Mouse (Mus musculus) thymus, postnatal 36 days (tissue): ENCODE results near the gene Echdc3.

ENCODE experiments used
- DNase-seq, 2 experiments: peaks; one replicate each; pipeline ENCODE4 v3.0.0; 2022; ENCODE audit warnings: mixed read lengths in 2 of 2

Gene Echdc3

DNA sequence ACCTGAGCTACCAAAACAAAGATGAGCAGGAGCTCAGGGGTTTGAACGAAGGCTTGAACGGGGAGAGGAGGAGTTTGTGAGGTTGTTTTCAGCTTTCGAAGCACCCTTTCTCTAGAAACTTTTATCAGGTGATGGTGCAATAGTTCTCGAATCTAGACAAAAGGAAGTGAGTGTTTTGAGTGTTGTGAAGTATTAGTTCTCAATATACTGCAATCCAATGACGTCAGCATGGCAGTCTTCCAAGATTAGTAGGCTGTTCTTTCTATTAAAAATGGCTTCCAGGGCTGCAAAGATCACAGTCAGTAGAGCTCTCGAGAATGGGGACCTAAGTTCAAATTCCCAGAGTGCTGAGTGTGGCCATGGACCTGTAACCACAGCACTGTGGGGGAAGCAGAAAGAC, 47.1 kb downstream of the Echdc3 start:
- no peak for DNase-seq

DNA sequence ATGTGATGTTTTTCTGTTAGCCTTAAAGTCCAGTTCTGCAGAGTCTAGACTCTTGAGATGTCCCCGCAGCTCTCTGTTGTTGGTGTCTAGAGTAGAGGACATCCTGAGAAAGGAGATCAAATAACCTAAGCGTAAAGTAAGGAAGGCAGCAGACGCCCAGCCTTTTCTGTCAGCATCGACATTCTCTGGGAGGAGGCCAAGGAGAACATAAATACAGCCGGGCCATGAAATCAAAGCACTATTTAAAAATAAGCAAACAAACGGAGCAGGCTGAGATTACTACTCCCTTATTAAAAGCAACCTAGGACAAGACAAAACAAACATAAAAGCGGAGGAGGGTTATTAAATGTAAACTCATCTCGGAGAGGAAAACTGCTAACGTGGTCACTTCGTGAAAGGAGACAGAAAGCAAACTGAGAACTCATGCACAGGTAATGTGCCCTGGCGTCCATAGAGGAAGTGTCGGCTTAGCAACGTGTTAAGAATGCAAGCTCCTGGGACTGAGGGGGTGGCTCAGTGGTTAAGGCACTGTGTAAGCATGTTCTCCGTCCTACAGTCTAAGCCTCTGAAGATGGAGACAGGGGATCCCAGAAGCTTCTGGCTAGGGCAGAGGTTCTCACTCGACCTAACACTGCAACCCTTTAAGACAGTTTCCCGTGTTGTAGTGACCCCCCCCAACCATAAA, 48.1 kb downstream of the Echdc3 start:
- no peak for DNase-seq

DNA sequence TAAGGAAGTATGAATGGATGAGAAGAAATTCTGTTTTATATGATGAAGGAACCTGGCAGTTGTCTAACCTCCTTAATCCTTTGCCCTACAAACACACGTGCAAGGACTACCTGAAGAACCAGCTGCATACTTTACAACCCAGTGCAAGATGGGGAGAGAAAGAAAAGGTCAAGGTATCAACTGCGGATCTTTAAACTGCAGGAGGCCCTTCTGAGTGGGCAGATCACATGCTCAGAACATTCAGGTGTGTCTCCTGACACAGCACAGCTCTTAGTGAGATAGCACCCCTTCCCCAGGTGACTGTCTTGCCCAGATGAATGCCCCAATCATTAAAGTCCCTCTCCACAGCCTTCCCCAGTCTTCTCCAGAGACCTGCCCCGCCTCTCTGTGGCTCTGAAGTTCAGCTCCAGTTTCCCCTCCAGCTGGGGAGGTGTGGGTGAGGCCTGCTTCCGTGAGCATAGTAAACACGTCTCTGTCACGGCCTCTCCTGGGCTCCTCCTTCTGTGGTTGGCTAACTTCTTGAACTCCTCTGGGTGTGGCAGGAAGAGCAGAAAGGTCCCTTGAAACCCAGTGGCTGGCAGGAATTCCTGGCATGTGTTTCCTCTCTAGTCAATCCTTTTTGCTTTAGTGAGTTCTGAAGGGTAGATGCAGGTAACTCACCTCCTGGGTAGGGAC, 50.3 kb downstream of the Echdc3 start:
- peak; percentile 20 to 46 for DNase-seq

DNA sequence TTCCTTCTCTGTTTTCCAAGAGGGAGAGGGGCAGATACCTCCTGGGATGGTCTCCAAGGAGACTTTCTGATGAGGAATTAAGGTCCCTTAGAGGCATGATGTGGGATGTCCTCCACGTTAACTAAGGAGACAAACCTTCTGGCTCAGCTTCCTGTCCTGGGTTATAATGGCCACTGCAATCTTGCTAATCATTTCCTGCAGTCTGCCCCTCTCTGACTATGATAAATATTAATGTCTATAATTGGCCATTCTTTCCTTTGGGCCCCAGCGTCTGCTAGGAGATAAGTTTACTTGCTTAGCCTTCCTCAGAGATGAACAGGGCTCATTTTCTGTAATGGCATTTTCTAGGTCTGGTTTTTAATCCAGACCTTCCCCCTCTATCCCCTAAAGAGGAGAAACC, 53.1 kb downstream of the Echdc3 start:
- no peak for DNase-seq

DNA sequence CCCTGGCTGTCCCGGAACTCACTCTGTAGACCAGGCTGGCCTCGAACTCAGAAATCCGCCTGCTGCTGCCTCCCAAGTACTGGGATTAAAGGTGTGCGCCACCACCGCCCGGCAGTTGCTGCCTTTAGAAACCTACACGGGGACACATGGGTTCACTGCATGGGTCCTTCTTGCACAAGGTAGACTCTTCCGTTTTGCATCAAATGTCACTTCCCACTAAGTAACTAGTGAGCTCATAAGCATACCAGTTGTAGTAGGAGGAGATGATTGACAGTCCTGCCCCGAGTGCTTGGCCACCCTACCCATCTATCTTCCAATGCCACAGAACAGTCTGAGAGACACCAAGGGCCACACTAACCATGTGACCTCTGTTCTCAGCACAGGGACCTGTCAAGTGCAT, 53.6 kb downstream of the Echdc3 start:
- no peak for DNase-seq

DNA sequence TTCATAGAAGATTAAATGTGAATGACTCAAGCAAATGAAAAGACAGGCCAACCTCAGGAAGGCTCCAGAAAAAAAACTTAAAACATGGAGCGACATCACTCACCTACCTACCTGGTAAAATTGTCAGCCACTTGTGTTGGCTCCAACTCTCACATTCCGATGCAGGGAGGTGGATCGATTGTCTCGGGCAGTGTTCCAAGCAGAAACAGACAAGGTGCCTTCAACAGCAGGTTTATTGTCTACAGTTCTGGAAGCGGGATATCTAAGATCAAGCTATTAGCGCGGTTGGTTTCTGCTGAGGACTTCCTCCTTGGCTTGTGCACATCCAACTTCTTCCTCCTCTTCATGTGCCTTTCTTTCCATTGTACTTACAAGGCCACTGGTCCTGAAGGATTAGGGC, 55.2 kb downstream of the Echdc3 start:
- DNase-seq = no peak

DNA sequence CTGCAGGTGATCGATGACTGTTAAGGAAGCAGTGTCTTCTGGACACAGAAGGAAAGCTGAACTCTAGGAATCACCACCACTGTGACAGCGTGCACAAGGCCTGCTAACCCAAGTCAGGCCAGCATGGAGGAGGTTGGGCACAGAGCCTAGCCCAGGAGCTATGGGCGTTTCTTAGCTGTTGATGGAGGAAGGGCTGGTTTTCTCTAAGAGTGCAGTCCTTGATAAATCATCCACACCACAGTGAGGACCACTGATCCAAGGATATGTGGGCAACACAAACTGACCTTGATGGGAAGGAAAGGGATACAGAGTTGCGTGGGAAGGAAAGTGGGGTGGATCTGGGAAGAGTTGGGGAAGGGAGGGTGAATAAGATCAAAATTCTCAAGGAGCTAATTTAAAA, 55.6 kb downstream of the Echdc3 start:
- no peak for DNase-seq

DNA sequence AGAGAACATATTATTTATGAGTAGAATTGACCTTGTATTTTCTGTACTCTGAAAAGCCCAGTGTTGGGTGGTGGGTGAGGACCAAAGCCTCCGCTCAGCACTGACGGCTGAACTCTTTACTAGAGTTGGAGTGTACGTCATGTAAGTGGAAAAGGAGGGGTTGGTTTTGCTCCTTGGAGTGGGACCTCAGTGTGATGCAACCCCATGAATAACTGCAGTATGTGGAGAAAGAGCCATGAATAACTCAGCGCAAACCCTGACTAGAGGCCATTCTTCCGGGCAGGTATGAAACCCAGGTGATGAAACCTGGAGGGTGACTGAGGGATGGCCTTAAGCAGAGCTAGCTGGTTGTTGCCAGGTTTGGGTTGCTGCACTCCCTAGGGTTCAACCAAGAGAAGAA, 63.0 kb downstream of the Echdc3 start:
- DNase-seq = no peak

DNA sequence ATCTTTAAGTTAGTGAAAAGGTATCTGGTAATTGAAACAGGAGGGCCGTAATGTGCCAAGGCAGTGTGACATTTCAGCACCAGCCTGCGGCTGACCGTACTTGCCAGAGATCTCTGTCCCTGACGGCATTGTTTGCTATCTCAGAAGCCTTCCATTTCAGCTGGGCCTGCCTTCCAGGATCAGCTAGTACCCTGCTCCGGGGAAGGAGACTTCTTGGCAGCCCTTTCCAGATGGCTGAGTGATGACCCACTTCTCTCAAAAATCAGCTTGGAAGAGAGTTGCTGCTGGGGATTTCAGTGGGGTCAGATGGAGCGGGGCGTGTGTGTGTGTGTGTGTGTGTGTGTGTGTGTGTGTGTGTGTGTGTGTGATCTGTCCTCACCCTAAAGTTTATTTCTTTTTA, 65.9 kb downstream of the Echdc3 start:
- DNase-seq = no peak

DNA sequence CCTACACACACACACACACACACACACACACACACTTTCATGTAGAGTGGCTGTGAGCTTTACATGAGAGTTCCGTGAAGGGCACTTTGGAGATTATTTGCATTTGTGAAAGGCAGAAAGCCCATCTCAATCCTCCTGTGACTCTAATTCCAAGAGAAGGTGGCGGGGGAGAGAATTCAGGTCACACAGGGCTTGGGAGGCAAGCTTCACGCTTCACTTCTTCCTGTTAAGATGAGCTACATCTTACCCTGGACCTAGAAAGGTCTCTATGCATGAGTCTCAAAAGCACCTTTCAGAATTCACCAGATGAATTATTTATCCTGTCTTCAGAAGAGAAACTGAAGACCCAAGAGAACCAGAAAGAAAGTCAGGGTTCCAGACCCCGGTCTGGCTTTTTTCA, 66.6 kb downstream of the Echdc3 start:
- no peak for DNase-seq

DNA sequence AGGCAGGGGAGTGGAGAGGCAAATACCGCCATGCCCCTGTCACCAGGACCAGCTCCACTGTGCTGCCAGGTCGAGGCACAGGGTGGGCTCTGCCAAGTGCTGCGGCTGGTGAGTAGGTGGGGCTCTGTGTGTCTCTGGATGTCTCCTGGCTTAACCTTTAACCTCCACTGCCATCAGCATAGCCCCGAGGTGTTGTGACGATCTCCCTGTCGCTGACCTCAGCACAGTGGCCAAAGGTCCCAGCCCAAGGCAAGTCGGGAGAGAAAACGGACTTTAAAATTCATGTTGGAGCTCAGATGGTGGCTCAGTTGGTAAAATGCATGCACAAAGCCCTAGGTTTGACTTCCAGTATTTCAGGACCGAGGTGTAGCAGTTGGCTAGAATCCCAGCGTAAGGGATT, 67.2 kb downstream of the Echdc3 start:
- no peak for DNase-seq

DNA sequence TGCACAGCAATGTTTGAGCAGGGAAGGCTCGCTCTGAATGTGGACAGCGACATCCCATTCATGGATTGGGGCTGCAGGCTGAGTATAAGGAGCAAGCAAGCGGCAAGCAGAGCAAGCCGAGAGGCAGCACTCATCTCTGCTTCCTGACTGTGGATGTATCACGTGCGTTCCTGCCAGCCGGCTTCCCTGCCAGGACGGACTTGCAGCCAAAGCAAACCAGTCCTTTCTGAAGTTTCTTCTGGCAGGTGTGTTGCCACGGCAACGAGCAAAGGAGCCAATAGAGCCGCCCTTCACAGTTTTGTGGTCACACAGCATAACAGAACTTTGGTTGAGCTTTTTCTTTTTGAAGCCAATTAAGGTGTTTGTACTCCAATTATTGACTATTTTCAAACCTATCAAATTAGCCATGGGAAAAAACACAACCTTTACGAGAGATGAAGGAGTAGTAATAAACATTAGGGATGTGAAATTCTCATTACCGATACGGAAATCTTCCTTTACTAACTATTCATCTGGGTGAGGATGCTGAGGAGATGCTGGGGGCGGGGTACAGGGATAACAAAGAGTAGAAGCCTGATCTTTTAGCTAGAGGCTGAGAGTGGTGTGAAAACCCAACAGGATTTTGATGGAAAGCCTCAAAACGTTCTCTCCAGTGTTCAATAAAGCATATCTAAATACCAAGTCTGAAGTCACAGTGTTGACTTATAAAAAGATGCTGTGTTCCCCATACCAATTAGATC, 69.7 kb downstream of the Echdc3 start:
- no peak for DNase-seq

DNA sequence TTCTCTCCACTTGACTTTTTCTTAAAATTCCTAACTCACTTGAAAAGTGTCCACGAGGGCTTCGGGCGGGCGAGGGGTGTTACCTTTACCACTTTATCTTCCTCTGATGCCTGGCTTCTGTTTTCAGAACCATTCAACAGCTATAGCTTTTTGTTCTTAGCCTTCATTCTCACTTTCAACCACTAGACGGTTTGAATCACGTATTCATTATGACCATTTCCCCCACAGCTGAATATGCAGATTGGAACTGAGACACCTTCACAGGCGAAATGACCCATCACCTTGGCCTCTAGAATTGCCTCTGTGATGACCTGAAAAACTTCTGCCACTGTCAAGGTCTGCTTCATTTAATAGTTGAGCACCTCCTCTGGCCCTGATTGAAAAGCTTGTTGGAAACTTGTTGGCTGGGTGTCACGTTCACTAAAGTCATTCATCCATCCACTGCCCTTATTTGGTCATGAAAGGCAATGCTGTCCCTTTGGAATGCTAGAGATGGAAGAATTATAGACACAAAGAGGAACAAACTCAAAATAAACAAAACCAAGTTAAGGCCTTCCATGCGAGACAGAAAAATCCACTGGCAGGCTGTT, 72.2 kb downstream of the Echdc3 start:
- DNase-seq = no peak
